Mouse (Mus musculus): ENCODE results near the gene Iqsec2.

The Iqsec2 gene

GRCm38 (mm10) chrX:152143941-152144741 is at the start of gene Iqsec2:
Gene Iqsec2, plus strand, starts transcription at chrX:152144268.
- DNase-seq (ENCODE audit: low spot score), result peak; percentile 42

- no peak for DNase-seq (ENCODE audit: low spot score)
Measured at GRCm38 (mm10) chrX:152097572-152097971, 46.5 kb upstream of the Iqsec2 start.

DNA sequence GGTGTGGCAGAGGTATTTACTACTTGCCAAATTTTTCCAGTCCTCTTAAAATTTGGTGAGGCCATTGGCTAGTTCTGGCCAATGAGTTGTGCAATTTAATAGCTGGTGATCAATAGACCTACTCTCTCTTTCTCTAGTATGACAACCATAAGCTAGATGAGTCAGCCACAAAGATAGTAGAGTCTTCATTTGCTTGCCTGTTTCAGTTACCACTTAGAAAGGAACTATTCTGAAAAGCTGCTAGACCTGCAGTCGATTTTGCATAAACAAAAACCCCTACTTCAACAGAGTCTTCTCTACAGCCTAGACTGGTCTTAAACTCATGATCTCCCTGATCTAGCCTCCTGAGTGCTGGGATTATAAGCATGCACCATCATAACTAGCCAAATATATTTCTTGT is 22.4 kb upstream of the Iqsec2 start:
- DNase-seq (ENCODE audit: low spot score), result no peak

- DNase-seq (ENCODE audit: low spot score), result no peak
Measured at GRCm38 (mm10) chrX:152130777-152131176, 13.3 kb upstream of the Iqsec2 start.

DNA sequence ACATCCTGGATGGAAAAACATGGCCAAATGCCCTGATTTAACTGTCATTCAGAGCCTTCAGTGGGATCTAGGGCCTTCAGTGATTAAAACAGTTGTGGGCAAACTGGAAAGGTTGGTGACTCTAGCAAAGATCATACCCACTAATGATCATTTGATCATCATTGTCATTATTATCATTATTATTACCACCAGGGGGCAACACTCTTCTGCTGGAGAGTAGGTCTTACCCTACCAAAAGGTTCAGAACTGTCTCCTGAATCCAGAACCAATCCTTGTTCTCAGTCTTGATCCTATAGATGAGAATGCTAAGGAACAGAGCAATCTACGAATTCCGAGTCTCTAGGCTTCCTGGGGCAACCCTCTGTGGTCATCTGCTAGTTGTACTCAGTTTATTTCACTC is 12.0 kb upstream of the Iqsec2 start:
- no peak for DNase-seq (ENCODE audit: low spot score)

DNA sequence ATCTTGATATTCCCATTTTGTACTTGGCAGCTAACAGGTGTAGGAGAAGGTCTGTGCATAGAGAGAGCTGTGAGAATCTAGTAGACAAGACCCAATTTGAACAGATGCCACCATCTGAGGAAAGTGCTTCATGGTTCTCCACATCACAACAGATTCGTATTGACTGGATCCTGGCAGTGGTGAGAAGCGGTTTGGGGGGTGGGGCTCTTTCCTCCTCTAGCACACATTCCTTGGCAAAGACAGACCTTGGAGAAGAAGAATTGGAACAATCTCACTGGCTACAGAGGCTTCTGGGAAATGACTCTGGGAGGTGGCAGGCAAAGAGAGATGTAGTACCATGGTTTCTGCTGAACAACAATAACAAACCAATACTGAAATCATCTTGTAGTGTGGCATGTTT is 8.9 kb upstream of the Iqsec2 start:
- no peak for DNase-seq (ENCODE audit: low spot score)

GRCm38 (mm10) chrX:152144742-152145214 is 710 bp downstream of the Iqsec2 start:
- peak; percentile 42 for DNase-seq (ENCODE audit: low spot score)

DNA sequence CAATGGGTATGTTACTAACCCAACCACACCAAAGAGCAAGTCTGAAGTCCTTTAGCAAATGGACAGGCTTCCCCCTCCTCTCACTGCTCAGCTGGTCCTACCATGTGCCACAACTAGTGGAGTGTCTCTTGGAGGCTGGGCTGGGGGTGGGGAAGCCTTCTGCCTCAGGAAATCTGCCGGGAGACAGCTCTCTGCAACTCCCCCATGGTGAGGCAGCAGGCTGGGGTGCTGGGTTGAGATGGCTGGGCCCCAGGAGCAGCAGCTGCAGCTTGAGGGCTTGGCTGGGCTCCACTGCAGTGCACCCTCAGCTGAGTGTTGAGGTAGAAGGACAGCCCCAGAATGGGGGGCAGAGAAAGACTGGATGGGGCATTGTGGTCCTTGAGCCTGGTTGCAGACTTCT is 2.1 kb downstream of the Iqsec2 start:
- DNase-seq (ENCODE audit: low spot score), result no peak

- no peak for DNase-seq (ENCODE audit: low spot score)
Measured at GRCm38 (mm10) chrX:152146691-152147090, 2.6 kb downstream of the Iqsec2 start.

DNA sequence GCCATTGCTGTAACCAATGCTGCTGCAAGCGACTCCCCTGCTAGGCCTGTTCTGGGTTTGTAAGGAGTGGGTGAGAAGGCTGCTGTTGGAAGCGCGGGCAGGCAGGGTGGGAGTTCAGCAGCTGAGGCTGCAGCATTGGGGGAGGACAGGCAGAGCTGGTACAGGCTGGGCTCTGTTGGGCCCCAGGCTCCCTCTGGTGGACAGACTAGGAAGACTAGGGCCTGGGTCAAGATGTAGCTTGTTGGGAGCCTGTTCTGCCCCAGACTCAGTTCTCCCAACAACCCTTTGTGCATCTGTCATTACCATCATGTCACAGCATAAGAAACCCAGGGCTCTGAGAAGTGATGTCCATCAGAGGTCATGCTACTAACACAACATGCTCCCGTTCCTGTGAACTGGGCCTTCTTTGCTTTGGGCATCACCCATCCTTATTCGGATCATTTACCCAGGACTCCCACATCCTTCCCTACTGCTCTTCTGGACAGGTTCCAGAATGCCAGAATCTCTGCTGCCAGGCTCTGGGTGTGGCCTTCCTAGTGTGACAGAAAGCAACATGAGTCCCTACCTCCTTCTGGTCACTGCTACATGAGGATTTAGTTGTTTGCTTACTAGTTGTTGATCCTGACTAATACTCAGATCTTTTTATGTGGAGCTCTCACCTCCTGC is 3.5 kb downstream of the Iqsec2 start:
- peak; percentile 71 for DNase-seq (ENCODE audit: low spot score)

- no peak for DNase-seq (ENCODE audit: low spot score)
Measured at GRCm38 (mm10) chrX:152148706-152149105, 4.6 kb downstream of the Iqsec2 start.

DNA sequence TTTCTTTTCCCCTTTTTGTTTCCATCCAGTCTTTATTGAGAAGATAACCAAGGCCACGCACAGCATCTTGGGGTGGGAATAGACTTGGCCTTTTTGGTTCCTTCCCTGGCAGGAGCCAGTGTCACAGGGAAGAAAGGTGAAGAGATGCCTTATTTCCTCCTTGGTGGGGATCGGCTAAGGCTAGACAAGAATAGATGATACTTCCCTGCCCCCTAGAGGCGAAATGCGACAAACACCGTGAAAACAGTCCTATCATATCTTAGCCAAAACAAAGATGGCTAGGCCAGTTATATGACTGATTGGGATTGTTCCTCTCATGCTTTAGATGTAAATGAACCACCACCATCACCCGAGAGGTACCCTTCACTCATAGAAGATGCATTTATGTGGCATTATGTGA is 7.6 kb downstream of the Iqsec2 start:
- DNase-seq (ENCODE audit: low spot score), result peak; percentile 54

- DNase-seq (ENCODE audit: low spot score), result no peak
Measured at GRCm38 (mm10) chrX:152158294-152158693, 14.2 kb downstream of the Iqsec2 start.

- no peak for DNase-seq (ENCODE audit: low spot score)
Measured at GRCm38 (mm10) chrX:152161404-152161803, 17.3 kb downstream of the Iqsec2 start.

GRCm38 (mm10) chrX:152164061-152164460 is 20.0 kb downstream of the Iqsec2 start:
- DNase-seq (ENCODE audit: low spot score), result no peak

DNA sequence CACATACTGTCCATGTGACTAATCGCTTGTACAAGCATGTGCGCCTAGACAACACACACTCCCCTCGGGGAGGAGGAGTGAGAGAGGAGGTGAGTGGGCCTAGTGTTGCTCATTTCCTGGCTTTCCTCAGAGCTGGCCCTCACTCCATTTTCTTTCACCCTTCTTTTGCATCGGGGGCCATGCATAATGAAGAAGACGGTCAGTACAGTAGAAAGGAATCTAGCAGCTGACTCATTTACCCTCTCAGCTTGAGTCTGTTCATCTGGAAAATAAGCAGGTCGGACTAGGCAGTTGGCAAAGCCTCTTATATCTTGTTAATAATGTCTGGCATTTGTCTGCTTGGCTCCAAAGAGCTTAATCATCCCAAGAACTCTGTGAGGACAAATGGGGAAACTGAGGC is 22.1 kb downstream of the Iqsec2 start:
- no peak for DNase-seq (ENCODE audit: low spot score)

DNA sequence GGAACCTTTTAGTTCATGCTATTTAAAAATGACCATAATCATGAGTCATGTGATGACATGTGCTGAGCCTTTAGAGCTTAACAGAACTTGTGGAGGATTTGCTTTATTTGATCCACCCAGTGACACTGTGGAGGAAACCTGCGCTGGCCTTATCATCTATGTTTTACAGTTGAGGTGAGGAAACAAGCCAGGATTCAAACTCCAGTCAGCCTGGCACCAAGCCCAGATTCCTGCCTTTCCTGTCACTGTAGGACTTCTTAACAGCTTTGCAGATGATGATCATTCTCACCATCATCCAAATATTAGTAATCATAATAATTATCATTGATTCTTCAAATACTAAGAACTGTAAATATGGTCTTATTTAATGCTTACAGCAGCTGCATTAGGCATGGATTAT is 24.5 kb downstream of the Iqsec2 start:
- no peak for DNase-seq (ENCODE audit: low spot score)

DNA sequence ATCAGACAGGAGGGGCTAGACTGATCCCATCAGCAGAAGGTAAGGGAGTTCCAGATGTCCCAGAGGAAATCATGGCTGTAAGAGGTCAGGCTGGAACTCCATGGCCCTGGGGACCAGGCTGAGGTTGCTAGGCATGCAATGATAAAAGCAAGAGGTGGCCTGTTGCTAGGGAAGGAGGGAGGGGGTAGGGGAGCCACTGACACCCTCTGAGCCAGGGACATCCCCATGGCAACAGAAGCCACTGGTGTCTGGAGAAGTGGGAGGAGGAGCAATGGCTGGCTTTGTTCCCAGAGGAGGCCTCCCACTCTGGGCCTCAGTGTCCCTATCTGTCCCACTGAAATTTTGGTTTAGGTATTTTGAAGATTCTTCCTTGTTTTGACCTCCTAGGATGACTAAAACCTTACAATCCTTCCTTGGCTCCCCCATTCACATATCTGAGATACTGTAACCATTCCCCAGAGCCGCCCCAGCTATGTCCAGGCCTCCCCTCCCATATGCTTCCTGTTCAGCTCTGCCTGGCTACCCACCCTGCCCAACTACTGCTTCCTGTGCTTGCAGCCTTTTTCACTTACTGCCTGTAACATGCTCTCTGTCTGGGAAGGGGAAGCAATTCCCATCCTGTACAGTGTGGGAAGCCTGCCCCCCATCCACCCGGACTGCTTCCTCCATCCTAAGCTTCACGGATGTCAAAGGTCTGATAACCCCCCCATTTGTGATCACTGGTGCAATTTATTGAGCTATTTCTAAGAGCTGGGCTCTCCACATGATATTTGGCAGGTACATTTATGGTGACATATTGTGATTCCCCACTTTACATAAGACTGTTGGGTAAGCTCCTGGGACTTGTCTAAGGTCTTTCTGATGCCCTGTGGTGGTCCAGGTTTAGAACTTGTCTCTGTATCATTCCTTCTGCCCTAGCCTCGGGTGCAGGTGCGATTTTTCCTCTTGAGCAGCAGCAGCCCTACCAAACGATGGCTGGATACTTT is 27.3 kb downstream of the Iqsec2 start:
- peak; percentile 36 for DNase-seq (ENCODE audit: low spot score)

- no peak for DNase-seq (ENCODE audit: low spot score)
Measured at GRCm38 (mm10) chrX:152172487-152172935, 28.4 kb downstream of the Iqsec2 start.

- DNase-seq (ENCODE audit: low spot score), result peak; percentile 41
Measured at GRCm38 (mm10) chrX:152175284-152175683, 31.2 kb downstream of the Iqsec2 start.

- no peak for DNase-seq (ENCODE audit: low spot score)
Measured at GRCm38 (mm10) chrX:152177897-152178296, 33.8 kb downstream of the Iqsec2 start.
